Mouse (Mus musculus): Measurements from ENCODE around the gene Pip5kl1. TPM values are rescaled to one million over a fixed set of nuclear protein-coding genes. Genes with fewer than 3 reads are reported as not detected.
A peak's percentile ranks its signal among the peaks of the same experiment; 100 is the strongest.

Gene Pip5kl1
- polyA plus RNA-seq (2015; fragmentation: Nextera tagmentation; extraction: Ambion mirVana): not detected in 2 replicates

- H3K36me3 ChIP-seq (ENCODE audit: control insufficient read depth, insufficient read depth): peaks cover 5% of the 10 kb centered on the region; the same call in 1 of the 2 replicates
- no peak within 1 kb of the TSS for H3K9ac ChIP-seq (ENCODE audit: low read depth, low read length)
- H3K4me3 ChIP-seq (ENCODE audit: low read depth, low read length): peak within 1 kb of the TSS; percentile 22
- ATAC-seq (ENCODE audit: low read depth): no peak
- peak within 1 kb of the TSS; percentile 51 for H3K4me2 ChIP-seq (ENCODE audit: low read depth, low read length)
- H3K9me3 ChIP-seq (replicated peaks; ENCODE audit: control insufficient read depth, low read length): no peaks in the 10 kb centered on the region
- peaks cover 18% of the 10 kb centered on the region for H3K27me3 ChIP-seq (ENCODE audit: control insufficient read depth, insufficient read depth, low read depth, low read length)
- WGBS (ENCODE audit: insufficient replicate concordance): 71% methylated on average over 6 of the region's 6 CpGs
- no peak within 1 kb of the TSS for H3K27ac ChIP-seq (ENCODE audit: low read length)
- peaks cover 18% of the 10 kb centered on the region for H3K4me1 ChIP-seq (ENCODE audit: control insufficient read depth, low read depth, low read length)
Observed at GRCm38 (mm10) chr2:32574497-32574896, at the start of gene Pip5kl1. Pip5kl1 (plus strand) TSS chr2:32574797.

- H3K4me2 ChIP-seq (ENCODE audit: low read depth, low read length): no peak overlapping the region
- no peaks in the 10 kb centered on the region for H3K36me3 ChIP-seq (ENCODE audit: control insufficient read depth, insufficient read depth)
- no peak overlapping the region for H3K9ac ChIP-seq (ENCODE audit: low read depth, low read length)
- WGBS (ENCODE audit: insufficient replicate concordance): 75% methylated on average over 12 of the region's 12 CpGs
- no peaks in the 10 kb centered on the region for H3K27me3 ChIP-seq (ENCODE audit: control insufficient read depth, insufficient read depth, low read depth, low read length)
- H3K4me1 ChIP-seq (ENCODE audit: control insufficient read depth, low read depth, low read length): peaks cover 2% of the 10 kb centered on the region; the same call in 1 of the 2 replicates
- no peak for ATAC-seq (ENCODE audit: low read depth)
- H3K27ac ChIP-seq (ENCODE audit: low read length): no peak overlapping the region
- H3K4me3 ChIP-seq (ENCODE audit: low read depth, low read length): no peak overlapping the region
- H3K9me3 ChIP-seq (replicated peaks; ENCODE audit: control insufficient read depth, low read length): no peaks in the 10 kb centered on the region
Observed at GRCm38 (mm10) chr2:32525816-32526215, 48.8 kb upstream of the Pip5kl1 start.

DNA sequence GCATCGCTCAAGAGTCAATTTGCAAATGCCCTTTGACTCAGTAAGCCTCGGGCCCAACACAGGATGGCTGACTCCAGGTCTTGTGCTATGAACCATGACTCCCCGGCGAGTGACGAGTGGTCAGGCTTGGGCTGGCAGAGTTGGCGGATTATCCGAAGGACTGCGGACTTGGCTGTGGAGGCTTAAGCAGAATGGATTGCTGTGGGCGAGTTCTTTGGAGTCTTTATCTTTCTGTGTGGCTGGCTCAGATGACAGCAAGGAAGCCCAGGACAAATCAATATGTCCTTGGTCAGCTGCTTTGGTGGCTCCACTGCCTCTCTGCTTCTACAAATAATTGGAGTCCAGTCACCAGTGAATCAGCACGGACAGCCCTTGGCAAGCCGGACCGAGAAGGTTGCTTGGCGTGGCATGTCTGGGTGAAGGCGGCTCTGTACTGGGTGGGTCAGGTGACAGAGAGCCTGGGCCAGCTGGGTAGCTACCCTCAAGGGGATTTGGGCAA is 47.1 kb upstream of the Pip5kl1 start:
- H3K9ac ChIP-seq (ENCODE audit: low read depth, low read length): no peak overlapping the region
- 65% methylated on average over 14 of the region's 14 CpGs for WGBS (ENCODE audit: insufficient replicate concordance)
- H3K4me3 ChIP-seq (ENCODE audit: low read depth, low read length): no peak overlapping the region
- peaks cover 2% of the 10 kb centered on the region; the same call in 1 of the 2 replicates for H3K4me1 ChIP-seq (ENCODE audit: control insufficient read depth, low read depth, low read length)
- no peak overlapping the region for H3K27ac ChIP-seq (ENCODE audit: low read length)
- H3K36me3 ChIP-seq (ENCODE audit: control insufficient read depth, insufficient read depth): no peaks in the 10 kb centered on the region
- no peaks in the 10 kb centered on the region for H3K9me3 ChIP-seq (replicated peaks; ENCODE audit: control insufficient read depth, low read length)
- no peak overlapping the region for H3K4me2 ChIP-seq (ENCODE audit: low read depth, low read length)
- no peaks in the 10 kb centered on the region for H3K27me3 ChIP-seq (ENCODE audit: control insufficient read depth, insufficient read depth, low read depth, low read length)
- 0 out of 2 replicates have a peak, but pooled peaks have one; percentile 12 for ATAC-seq (ENCODE audit: low read depth)

DNA sequence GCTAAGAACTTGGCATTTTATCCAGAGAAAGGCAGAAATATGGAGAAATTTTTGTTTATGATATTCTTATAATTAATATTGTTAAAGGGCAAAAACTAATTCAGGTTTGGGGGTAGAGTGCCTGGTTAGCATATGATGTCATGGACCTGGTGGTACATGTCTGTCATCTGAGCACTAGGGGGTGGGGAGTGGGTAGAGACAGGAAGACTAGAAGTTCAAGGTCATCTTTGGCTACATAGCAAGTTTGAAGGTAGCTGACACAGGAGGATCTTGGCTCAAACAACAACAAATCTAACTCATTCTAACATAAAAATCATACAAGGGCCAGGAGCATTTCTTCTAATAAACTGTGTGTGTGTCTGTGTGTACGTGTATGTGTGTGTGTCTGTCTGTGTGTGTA is 46.3 kb upstream of the Pip5kl1 start:
- no peak for ATAC-seq (ENCODE audit: low read depth)
- no peak overlapping the region for H3K27ac ChIP-seq (ENCODE audit: low read length)
- H3K4me3 ChIP-seq (ENCODE audit: low read depth, low read length): no peak overlapping the region
- H3K36me3 ChIP-seq (ENCODE audit: control insufficient read depth, insufficient read depth): no peaks in the 10 kb centered on the region
- no peak overlapping the region for H3K9ac ChIP-seq (ENCODE audit: low read depth, low read length)
- no peak overlapping the region for H3K4me2 ChIP-seq (ENCODE audit: low read depth, low read length)
- no peaks in the 10 kb centered on the region for H3K9me3 ChIP-seq (replicated peaks; ENCODE audit: control insufficient read depth, low read length)
- peaks cover 2% of the 10 kb centered on the region; the same call in 1 of the 2 replicates for H3K4me1 ChIP-seq (ENCODE audit: control insufficient read depth, low read depth, low read length)
- H3K27me3 ChIP-seq (ENCODE audit: control insufficient read depth, insufficient read depth, low read depth, low read length): peaks cover 2% of the 10 kb centered on the region; the same call in 1 of the 2 replicates
- WGBS (ENCODE audit: insufficient replicate concordance): 55% methylated on average over 1 of the region's 1 CpGs

DNA sequence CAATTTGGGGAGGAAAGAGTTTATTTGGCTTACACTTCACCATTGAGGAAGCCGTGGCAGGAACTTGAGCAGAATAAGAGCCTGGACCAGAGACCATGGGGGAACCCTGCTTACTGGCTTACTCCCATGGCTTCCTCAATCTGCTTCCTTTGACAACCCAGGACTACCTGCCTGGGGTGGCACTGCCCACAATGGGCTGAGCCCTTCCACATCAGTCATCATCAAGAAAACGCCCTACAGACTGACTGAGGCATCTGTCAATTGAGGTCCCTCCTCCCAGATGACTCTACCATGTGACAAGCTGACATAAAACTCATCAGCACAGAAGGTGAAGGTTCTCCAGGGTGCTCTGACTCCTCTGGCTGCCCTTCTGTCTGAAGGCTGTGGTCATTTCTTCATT is 44.1 kb upstream of the Pip5kl1 start:
- WGBS (ENCODE audit: insufficient replicate concordance): 32% methylated on average over 2 of the region's 2 CpGs
- H3K4me3 ChIP-seq (ENCODE audit: low read depth, low read length): no peak overlapping the region
- no peak overlapping the region for H3K9ac ChIP-seq (ENCODE audit: low read depth, low read length)
- peaks cover 5% of the 10 kb centered on the region for H3K27me3 ChIP-seq (ENCODE audit: control insufficient read depth, insufficient read depth, low read depth, low read length)
- no peaks in the 10 kb centered on the region for H3K36me3 ChIP-seq (ENCODE audit: control insufficient read depth, insufficient read depth)
- ATAC-seq (ENCODE audit: low read depth): no peak
- no peak overlapping the region for H3K4me2 ChIP-seq (ENCODE audit: low read depth, low read length)
- H3K9me3 ChIP-seq (replicated peaks; ENCODE audit: control insufficient read depth, low read length): no peaks in the 10 kb centered on the region
- peaks cover 8% of the 10 kb centered on the region for H3K4me1 ChIP-seq (ENCODE audit: control insufficient read depth, low read depth, low read length)
- H3K27ac ChIP-seq (ENCODE audit: low read length): no peak overlapping the region

GRCm38 (mm10) chr2:32533163-32533562 is 41.4 kb upstream of the Pip5kl1 start:
- no peak overlapping the region for H3K27ac ChIP-seq (ENCODE audit: low read length)
- H3K27me3 ChIP-seq (ENCODE audit: control insufficient read depth, insufficient read depth, low read depth, low read length): peaks cover 32% of the 10 kb centered on the region
- 62% methylated on average over 2 of the region's 2 CpGs for WGBS (ENCODE audit: insufficient replicate concordance)
- H3K36me3 ChIP-seq (ENCODE audit: control insufficient read depth, insufficient read depth): no peaks in the 10 kb centered on the region
- H3K4me3 ChIP-seq (ENCODE audit: low read depth, low read length): no peak overlapping the region
- no peak overlapping the region for H3K4me2 ChIP-seq (ENCODE audit: low read depth, low read length)
- no peak for ATAC-seq (ENCODE audit: low read depth)
- no peak overlapping the region for H3K9ac ChIP-seq (ENCODE audit: low read depth, low read length)
- H3K9me3 ChIP-seq (replicated peaks; ENCODE audit: control insufficient read depth, low read length): no peaks in the 10 kb centered on the region
- H3K4me1 ChIP-seq (ENCODE audit: control insufficient read depth, low read depth, low read length): peaks cover 29% of the 10 kb centered on the region

DNA sequence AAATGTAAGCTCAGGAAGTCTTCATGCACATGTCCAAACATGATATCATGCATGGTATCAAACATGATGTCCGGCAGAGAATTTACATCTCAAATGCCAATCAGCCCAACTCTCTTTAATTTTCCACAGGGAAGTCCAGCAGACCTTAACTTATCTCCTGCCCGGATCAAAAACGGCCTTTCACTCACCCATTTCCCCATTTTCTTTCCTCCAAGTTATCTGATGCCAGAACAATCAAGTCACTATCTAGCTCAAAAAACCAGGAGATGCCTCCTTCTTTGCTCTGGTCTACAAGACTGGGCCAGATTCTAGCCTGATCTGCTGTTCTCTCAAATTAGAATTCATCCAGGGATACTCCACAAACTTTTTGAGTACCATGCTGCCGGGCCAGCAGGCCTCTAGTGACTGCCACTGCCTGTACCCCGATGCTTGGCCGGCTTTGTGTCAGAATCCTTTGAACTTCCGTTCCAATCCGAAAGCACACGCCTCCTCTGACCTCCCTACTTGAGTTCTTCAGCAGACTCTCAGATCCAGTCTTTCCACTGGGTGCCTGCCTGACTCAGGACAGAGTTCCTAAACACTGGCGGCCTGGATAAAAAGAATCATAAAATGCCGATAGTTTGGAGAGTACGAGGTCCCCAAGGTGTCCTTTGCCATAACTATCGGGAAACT is 40.4 kb upstream of the Pip5kl1 start:
- H3K36me3 ChIP-seq (ENCODE audit: control insufficient read depth, insufficient read depth): no peaks in the 10 kb centered on the region
- peak overlapping the region; percentile 99 for H3K4me2 ChIP-seq (ENCODE audit: low read depth, low read length)
- H3K27ac ChIP-seq (ENCODE audit: low read length): peak overlapping the region; percentile 6
- H3K9ac ChIP-seq (ENCODE audit: low read depth, low read length): peak overlapping the region; percentile 65
- peaks cover 42% of the 10 kb centered on the region for H3K27me3 ChIP-seq (ENCODE audit: control insufficient read depth, insufficient read depth, low read depth, low read length)
- 11% methylated on average over 13 of the region's 13 CpGs for WGBS (ENCODE audit: insufficient replicate concordance)
- no peak for ATAC-seq (ENCODE audit: low read depth)
- H3K4me1 ChIP-seq (ENCODE audit: control insufficient read depth, low read depth, low read length): peaks cover 29% of the 10 kb centered on the region
- peak overlapping the region; percentile 77 for H3K4me3 ChIP-seq (ENCODE audit: low read depth, low read length)
- no peaks in the 10 kb centered on the region for H3K9me3 ChIP-seq (replicated peaks; ENCODE audit: control insufficient read depth, low read length)

GRCm38 (mm10) chr2:32534733-32535471 is 39.7 kb upstream of the Pip5kl1 start, which contains the start of gene Fam102a:
Fam102a (plus strand) TSS chr2:32535332.
- H3K9ac ChIP-seq (ENCODE audit: low read depth, low read length): peak within 1 kb of the TSS; percentile 73
- no peaks in the 10 kb centered on the region for H3K36me3 ChIP-seq (ENCODE audit: control insufficient read depth, insufficient read depth)
- ATAC-seq (ENCODE audit: low read depth): peak; percentile 94
- peak within 1 kb of the TSS; percentile 85 for H3K27ac ChIP-seq (ENCODE audit: low read length)
- peaks cover 42% of the 10 kb centered on the region for H3K27me3 ChIP-seq (ENCODE audit: control insufficient read depth, insufficient read depth, low read depth, low read length)
- WGBS (ENCODE audit: insufficient replicate concordance): under 1% methylated on average over 66 of the region's 67 CpGs
- peak within 1 kb of the TSS; percentile 77 for H3K4me3 ChIP-seq (ENCODE audit: low read depth, low read length)
- H3K4me1 ChIP-seq (ENCODE audit: control insufficient read depth, low read depth, low read length): peaks cover 29% of the 10 kb centered on the region
- no peaks in the 10 kb centered on the region for H3K9me3 ChIP-seq (replicated peaks; ENCODE audit: control insufficient read depth, low read length)
- H3K4me2 ChIP-seq (ENCODE audit: low read depth, low read length): peak within 1 kb of the TSS; percentile 99

Measured in liver, embryonic 16.5 days (tissue).